Mouse (Mus musculus): ENCODE measurements at regions not wholly inside any gene's neighbourhood (a gene's known extent, or its start where the extent isn't known, plus 50 kb on each side); places are given as distances from the start of the nearest gene placed in this dataset.

DNA sequence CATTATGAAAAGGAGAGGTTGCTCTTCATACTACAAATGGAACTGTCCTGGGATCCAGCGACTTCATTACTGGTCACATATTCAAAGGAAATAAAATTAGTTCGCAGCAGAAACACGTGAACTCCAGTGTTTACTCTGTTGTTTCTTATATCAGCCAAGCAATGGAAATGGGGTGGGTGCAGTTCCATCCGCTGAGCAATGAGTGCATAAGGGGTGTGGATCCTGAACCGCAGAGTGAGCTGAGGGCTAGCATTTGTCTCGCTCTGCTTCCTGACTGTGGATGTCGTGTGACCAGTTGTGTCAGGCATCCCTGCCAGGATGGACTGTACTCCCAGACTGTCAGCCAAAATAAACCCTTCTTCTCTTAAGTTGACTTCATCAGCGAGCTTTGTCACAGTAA is 80.0 kb upstream of the Smad1 start:
- Histone ChIP-seq H3K4me3 (ENCODE audit: insufficient read depth, poor library complexity, severe bottlenecking) (no peak overlapping the region), H3ac (ENCODE audit: control insufficient read depth, insufficient read length, low read depth) (no peak overlapping the region), H3K79me3 (ENCODE audit: low read depth) (no peaks in the 10 kb centered on the region), H3K36me3 (ENCODE audit: control insufficient read depth, insufficient read depth) (no peaks in the 10 kb centered on the region), H3K27me3 (ENCODE audit: control insufficient read depth, insufficient read depth, insufficient read length) (no peaks in the 10 kb centered on the region), H3K79me2 (ENCODE audit: control insufficient read depth, insufficient read depth) (no peaks in the 10 kb centered on the region)
- no peak for TF ChIP-seq MAX (IDR thresholded peaks at IDR 0.05)
- TF ChIP-seq MYOD1 (IDR thresholded peaks at IDR 0.05; ENCODE audit: control insufficient read depth, insufficient read length, low read depth) = no peak
- no peak for TF ChIP-seq USF1 (IDR thresholded peaks at IDR 0.05; ENCODE audit: low read depth)
- no peak for TF ChIP-seq CTCF (IDR thresholded peaks at IDR 0.05; ENCODE audit: control insufficient read depth, insufficient read depth, insufficient read length)
- TF ChIP-seq CEBPB (IDR thresholded peaks at IDR 0.05; ENCODE audit: low read depth) = no peak
- TF ChIP-seq FOSL1 (IDR thresholded peaks at IDR 0.05; ENCODE audit: insufficient read depth, low read length, poor library complexity, severe bottlenecking) = no peak
- TF ChIP-seq MYOG (IDR thresholded peaks at IDR 0.05; ENCODE audit: control insufficient read depth, extremely low read depth, insufficient read length) = no peak

DNA sequence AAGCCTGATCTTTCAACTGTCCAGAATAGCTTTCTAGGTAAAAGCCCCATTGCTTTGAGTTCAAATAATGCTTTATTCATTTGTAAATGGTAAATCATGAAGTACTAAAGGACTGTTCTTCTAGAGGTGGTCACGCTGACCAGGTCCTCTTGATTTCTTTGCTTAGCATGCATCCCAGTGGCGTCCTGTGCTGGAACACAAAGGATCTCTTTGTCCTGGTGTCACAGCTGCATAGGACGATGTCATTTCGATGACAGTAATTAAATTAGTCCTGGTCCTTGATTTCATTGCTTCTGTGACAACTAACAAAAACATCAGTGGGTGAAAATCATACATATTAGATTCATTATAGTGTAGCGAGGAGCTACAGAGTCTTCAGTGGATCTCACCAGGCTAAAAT is 76.7 kb upstream of the Smad1 start:
- Histone ChIP-seq H3K36me3 (ENCODE audit: control insufficient read depth, insufficient read depth) (no peaks in the 10 kb centered on the region), H3ac (ENCODE audit: control insufficient read depth, insufficient read length, low read depth) (no peak overlapping the region), H3K27me3 (ENCODE audit: control insufficient read depth, insufficient read depth, insufficient read length) (no peaks in the 10 kb centered on the region), H3K4me3 (ENCODE audit: insufficient read depth, poor library complexity, severe bottlenecking) (no peak overlapping the region), H3K79me3 (ENCODE audit: low read depth) (no peaks in the 10 kb centered on the region), H3K79me2 (ENCODE audit: control insufficient read depth, insufficient read depth) (no peaks in the 10 kb centered on the region)
- TF ChIP-seq FOSL1 (IDR thresholded peaks at IDR 0.05; ENCODE audit: insufficient read depth, low read length, poor library complexity, severe bottlenecking) (no peak), CTCF (IDR thresholded peaks at IDR 0.05; ENCODE audit: control insufficient read depth, insufficient read depth, insufficient read length) (no peak), MYOG (IDR thresholded peaks at IDR 0.05; ENCODE audit: control insufficient read depth, extremely low read depth, insufficient read length) (no peak), CEBPB (IDR thresholded peaks at IDR 0.05; ENCODE audit: low read depth) (no peak), USF1 (IDR thresholded peaks at IDR 0.05; ENCODE audit: low read depth) (no peak), MAX (IDR thresholded peaks at IDR 0.05) (no peak), MYOD1 (IDR thresholded peaks at IDR 0.05; ENCODE audit: control insufficient read depth, insufficient read length, low read depth) (no peak)

DNA sequence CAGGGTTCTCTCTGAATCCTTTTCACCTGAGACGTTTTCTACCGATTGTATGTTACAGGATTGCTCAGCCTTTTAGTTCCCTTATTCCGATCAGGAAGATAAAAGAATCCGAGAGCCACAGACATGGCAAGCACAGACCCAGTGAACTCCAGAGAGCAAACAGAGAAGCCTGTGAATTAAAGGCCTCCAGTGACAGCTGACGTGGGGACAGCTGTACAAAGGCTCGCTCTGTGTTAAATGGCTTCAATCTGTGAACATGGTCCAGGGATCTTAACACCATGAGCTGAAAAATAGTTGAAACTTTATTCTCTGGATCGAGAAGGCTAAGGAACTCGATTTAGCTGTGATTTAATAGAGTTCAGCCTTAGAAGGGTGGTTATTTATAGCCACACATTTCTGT is 75.4 kb upstream of the Smad1 start:
- Histone ChIP-seq H3K79me3 (ENCODE audit: low read depth) (no peaks in the 10 kb centered on the region), H3ac (ENCODE audit: control insufficient read depth, insufficient read length, low read depth) (no peak overlapping the region), H3K79me2 (ENCODE audit: control insufficient read depth, insufficient read depth) (no peaks in the 10 kb centered on the region), H3K4me3 (ENCODE audit: insufficient read depth, poor library complexity, severe bottlenecking) (no peak overlapping the region), H3K27me3 (ENCODE audit: control insufficient read depth, insufficient read depth, insufficient read length) (no peaks in the 10 kb centered on the region), H3K36me3 (ENCODE audit: control insufficient read depth, insufficient read depth) (no peaks in the 10 kb centered on the region)
- TF ChIP-seq CEBPB (IDR thresholded peaks at IDR 0.05; ENCODE audit: low read depth) (no peak), CTCF (IDR thresholded peaks at IDR 0.05; ENCODE audit: control insufficient read depth, insufficient read depth, insufficient read length) (no peak), FOSL1 (IDR thresholded peaks at IDR 0.05; ENCODE audit: insufficient read depth, low read length, poor library complexity, severe bottlenecking) (no peak), MAX (IDR thresholded peaks at IDR 0.05) (no peak), USF1 (IDR thresholded peaks at IDR 0.05; ENCODE audit: low read depth) (no peak), MYOD1 (IDR thresholded peaks at IDR 0.05; ENCODE audit: control insufficient read depth, insufficient read length, low read depth) (no peak), MYOG (IDR thresholded peaks at IDR 0.05; ENCODE audit: control insufficient read depth, extremely low read depth, insufficient read length) (no peak)

- no peaks in the 10 kb centered on the region for H3K79me3 ChIP-seq (ENCODE audit: low read depth)
- no peak overlapping the region for H3ac ChIP-seq (ENCODE audit: control insufficient read depth, insufficient read length, low read depth)
- TF ChIP-seq MAX (IDR thresholded peaks at IDR 0.05) (no peak), FOSL1 (IDR thresholded peaks at IDR 0.05; ENCODE audit: insufficient read depth, low read length, poor library complexity, severe bottlenecking) (no peak), USF1 (IDR thresholded peaks at IDR 0.05; ENCODE audit: low read depth) (no peak), MYOD1 (IDR thresholded peaks at IDR 0.05; ENCODE audit: control insufficient read depth, insufficient read length, low read depth) (no peak), MYOG (IDR thresholded peaks at IDR 0.05; ENCODE audit: control insufficient read depth, extremely low read depth, insufficient read length) (no peak), CTCF (IDR thresholded peaks at IDR 0.05; ENCODE audit: control insufficient read depth, insufficient read depth, insufficient read length) (no peak), CEBPB (IDR thresholded peaks at IDR 0.05; ENCODE audit: low read depth) (no peak)
- no peaks in the 10 kb centered on the region for H3K79me2 ChIP-seq (ENCODE audit: control insufficient read depth, insufficient read depth)
- H3K36me3 ChIP-seq (ENCODE audit: control insufficient read depth, insufficient read depth) = no peaks in the 10 kb centered on the region
- H3K4me3 ChIP-seq (ENCODE audit: insufficient read depth, poor library complexity, severe bottlenecking) = no peak overlapping the region
- H3K27me3 ChIP-seq (ENCODE audit: control insufficient read depth, insufficient read depth, insufficient read length) = no peaks in the 10 kb centered on the region
Observed at GRCm38 (mm10) chr8:79452101-79452500, 52.8 kb upstream of the Smad1 start.

DNA sequence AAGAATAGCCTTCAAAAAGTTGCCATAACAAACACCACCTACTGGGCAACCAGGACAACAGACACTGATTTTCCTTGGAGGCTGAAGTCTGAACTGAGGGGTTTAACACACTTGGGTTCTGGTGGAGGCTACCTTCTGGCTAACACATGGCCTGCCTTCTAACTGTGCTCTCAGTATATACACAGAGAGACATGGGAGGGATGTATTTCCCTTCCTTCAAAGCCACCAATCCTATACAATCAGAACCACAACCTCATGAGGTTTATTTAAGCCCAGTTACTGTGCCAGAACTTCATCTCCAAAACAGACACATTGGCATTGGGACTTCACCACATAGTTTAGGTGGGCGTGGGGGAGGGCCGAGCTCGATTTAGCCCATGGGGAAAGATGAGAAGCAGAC is 50.1 kb upstream of the Smad1 start:
- no peak overlapping the region for H3ac ChIP-seq (ENCODE audit: control insufficient read depth, insufficient read length, low read depth)
- no peaks in the 10 kb centered on the region for H3K79me2 ChIP-seq (ENCODE audit: control insufficient read depth, insufficient read depth)
- H3K4me3 ChIP-seq (ENCODE audit: insufficient read depth, poor library complexity, severe bottlenecking) = no peak overlapping the region
- no peaks in the 10 kb centered on the region for H3K27me3 ChIP-seq (ENCODE audit: control insufficient read depth, insufficient read depth, insufficient read length)
- TF ChIP-seq MYOD1 (IDR thresholded peaks at IDR 0.05; ENCODE audit: control insufficient read depth, insufficient read length, low read depth) (no peak), USF1 (IDR thresholded peaks at IDR 0.05; ENCODE audit: low read depth) (no peak), MYOG (IDR thresholded peaks at IDR 0.05; ENCODE audit: control insufficient read depth, extremely low read depth, insufficient read length) (no peak), MAX (IDR thresholded peaks at IDR 0.05) (no peak), FOSL1 (IDR thresholded peaks at IDR 0.05; ENCODE audit: insufficient read depth, low read length, poor library complexity, severe bottlenecking) (no peak), CEBPB (IDR thresholded peaks at IDR 0.05; ENCODE audit: low read depth) (no peak), CTCF (IDR thresholded peaks at IDR 0.05; ENCODE audit: control insufficient read depth, insufficient read depth, insufficient read length) (no peak)
- H3K36me3 ChIP-seq (ENCODE audit: control insufficient read depth, insufficient read depth) = no peaks in the 10 kb centered on the region
- no peaks in the 10 kb centered on the region for H3K79me3 ChIP-seq (ENCODE audit: low read depth)

All from C2C12 (cell line).